Mouse (Mus musculus) T-cell, adult 2 months (primary cell): ENCODE measurements around the gene Hilpda.

ENCODE experiments used
- DNase-seq: peaks from one replicate; pipeline ENCODE4 v3.0.0; 2022; ENCODE audit warnings: low spot score

Gene Hilpda

GRCm38 (mm10) chr6:29272312-29273072, at the start of gene Hilpda:
Gene Hilpda, plus strand, starts transcription at chr6:29272488.
- DNase-seq: peak; percentile 95

GRCm38 (mm10) chr6:29229265-29229913, 42.9 kb upstream of the Hilpda start:
- no peak for DNase-seq

- no peak for DNase-seq
Observed at GRCm38 (mm10) chr6:29230386-29230785, 41.9 kb upstream of the Hilpda start.

GRCm38 (mm10) chr6:29231799-29232198, 40.5 kb upstream of the Hilpda start:
- DNase-seq: peak; percentile 54

- peak; percentile 74 for DNase-seq
Observed at GRCm38 (mm10) chr6:29232321-29232720, 40.0 kb upstream of the Hilpda start.

GRCm38 (mm10) chr6:29233710-29234109, 38.6 kb upstream of the Hilpda start:
- DNase-seq: no peak

- peak; percentile 66 for DNase-seq
Observed at GRCm38 (mm10) chr6:29234272-29234671, 38.0 kb upstream of the Hilpda start.

GRCm38 (mm10) chr6:29240806-29241205, 31.5 kb upstream of the Hilpda start:
- DNase-seq: peak; percentile 68

- no peak for DNase-seq
Observed at GRCm38 (mm10) chr6:29241697-29242096, 30.6 kb upstream of the Hilpda start.

- DNase-seq: no peak
Observed at GRCm38 (mm10) chr6:29242265-29242664, 30.0 kb upstream of the Hilpda start.

GRCm38 (mm10) chr6:29245272-29246120, 26.8 kb upstream of the Hilpda start:
- no peak for DNase-seq

- DNase-seq: no peak
Observed at GRCm38 (mm10) chr6:29246183-29246582, 26.1 kb upstream of the Hilpda start.

GRCm38 (mm10) chr6:29246585-29246984, 25.7 kb upstream of the Hilpda start:
- no peak for DNase-seq

GRCm38 (mm10) chr6:29247072-29247471, 25.2 kb upstream of the Hilpda start:
- no peak for DNase-seq

GRCm38 (mm10) chr6:29259418-29259817, 12.9 kb upstream of the Hilpda start:
- DNase-seq: no peak

- no peak for DNase-seq
Observed at GRCm38 (mm10) chr6:29261831-29262230, 10.5 kb upstream of the Hilpda start.

GRCm38 (mm10) chr6:29263650-29264455, 8.4 kb upstream of the Hilpda start:
- DNase-seq: no peak

GRCm38 (mm10) chr6:29264456-29264781, 7.9 kb upstream of the Hilpda start:
- peak; percentile 31 for DNase-seq

- DNase-seq: no peak
Observed at GRCm38 (mm10) chr6:29266936-29267335, 5.4 kb upstream of the Hilpda start.

GRCm38 (mm10) chr6:29269006-29269668, 3.2 kb upstream of the Hilpda start:
- DNase-seq: no peak

- peak; percentile 64 for DNase-seq
Observed at GRCm38 (mm10) chr6:29270961-29271360, 1.3 kb upstream of the Hilpda start.
